Mouse (Mus musculus): ENCODE data around the gene Tprkb.

- TF ChIP-seq CTCF (IDR thresholded peaks at IDR 0.05): no peak
- TF ChIP-seq EP300 (IDR thresholded peaks at IDR 0.05; ENCODE audit: insufficient read depth, low read depth, low read length): no peak
Observed at GRCm38 (mm10) chr6:85975761-85976160, 64.1 kb downstream of the Tprkb start.
